Mouse (Mus musculus) myocyte (in vitro differentiated cells): ENCODE results near the gene Rxra. TPM values are rescaled to one million over a fixed set of nuclear protein-coding genes. Genes with fewer than 3 reads are reported as not detected.

Experiments
- H3K27me3 ChIP-seq: one replicate; pipeline ENCODE4 v1.6.1; 2011; ENCODE audit not compliant: control insufficient read depth, insufficient read depth, insufficient read length
- H3K36me3 ChIP-seq: one replicate; pipeline ENCODE4 v1.6.1; 2011; ENCODE audit not compliant: control insufficient read depth, insufficient read depth
- H3K4me2 ChIP-seq: one replicate; pipeline ENCODE4 v1.6.1; 2011; ENCODE audit warnings: low read depth, control low read depth
- H3K4me3 ChIP-seq: one replicate; pipeline ENCODE4 v1.5.1; 2011; ENCODE audit warnings: mild to moderate bottlenecking, control low read depth, moderate library complexity
- H3K79me2 ChIP-seq: one replicate; pipeline ENCODE4 v1.6.1; 2011; ENCODE audit not compliant: control insufficient read depth, insufficient read depth
- H3ac ChIP-seq: one replicate; pipeline ENCODE4 v1.6.1; 2011; ENCODE audit not compliant: control insufficient read depth, insufficient read length
- CEBPB ChIP-seq: IDR thresholded peaks from 2 replicates; pipeline ENCODE4 v1.6.1; 2011; ENCODE audit warnings: mild to moderate bottlenecking, moderate library complexity; ENCODE audit not compliant: poor library complexity, insufficient read depth, severe bottlenecking
- E2F4 ChIP-seq: IDR thresholded peaks from one replicate; pipeline ENCODE4 v1.6.1; 2011; ENCODE audit warnings: mild to moderate bottlenecking, control low read depth, moderate library complexity; ENCODE audit not compliant: insufficient read depth
- MAX ChIP-seq: IDR thresholded peaks from one replicate; pipeline ENCODE4 v1.6.1; 2011; ENCODE audit warnings: low read depth, mild to moderate bottlenecking, control low read depth
- MYOD1 ChIP-seq, 3 experiments: IDR thresholded peaks; one replicate each; pipeline ENCODE4 v1.6.1; 2011; ENCODE audit warnings: control low read depth in 2 of 3, low read depth in 2 of 3, mild to moderate bottlenecking in 2 of 3, moderate library complexity in 1 of 3; ENCODE audit not compliant: insufficient read length in 2 of 3, control insufficient read depth in 1 of 3
- MYOG ChIP-seq, 3 experiments: IDR thresholded peaks; one replicate each; pipeline ENCODE4 v1.6.1; 2011; ENCODE audit warnings: control low read depth in 2 of 3, low read depth in 2 of 3, mild to moderate bottlenecking in 2 of 3; ENCODE audit not compliant: insufficient read length in 2 of 3, control insufficient read depth in 1 of 3, insufficient read depth in 1 of 3
- POLR2A ChIP-seq: IDR thresholded peaks from one replicate; pipeline ENCODE4 v1.6.1; 2011; ENCODE audit warnings: low read depth, mild to moderate bottlenecking, control low read depth, moderate library complexity; ENCODE audit not compliant: insufficient read length
- POLR2AphosphoS2 ChIP-seq: IDR thresholded peaks from one replicate; pipeline ENCODE4 v1.6.1; 2011; ENCODE audit warnings: low read depth, control low read depth; ENCODE audit not compliant: insufficient read length
- REST ChIP-seq: IDR thresholded peaks from one replicate; pipeline ENCODE4 v1.6.1; 2011; ENCODE audit warnings: mild to moderate bottlenecking, control low read depth, moderate library complexity; ENCODE audit not compliant: insufficient read depth, insufficient read length
- SRF ChIP-seq: IDR thresholded peaks from one replicate; pipeline ENCODE4 v1.6.1; 2011; ENCODE audit warnings: low read depth; ENCODE audit not compliant: control insufficient read depth, insufficient read length
- TCF12 ChIP-seq: IDR thresholded peaks from one replicate; pipeline ENCODE4 v1.6.1; 2011; ENCODE audit warnings: mild to moderate bottlenecking, control low read depth; ENCODE audit not compliant: poor library complexity, insufficient read depth, severe bottlenecking
- TCF3 ChIP-seq: IDR thresholded peaks from one replicate; pipeline ENCODE4 v1.6.1; 2011; ENCODE audit warnings: low read depth, control low read depth; ENCODE audit not compliant: insufficient read length
- USF1 ChIP-seq: IDR thresholded peaks from one replicate; pipeline ENCODE4 v1.6.1; 2011; ENCODE audit warnings: low read depth, mild to moderate bottlenecking, control low read depth, moderate library complexity
- polyA plus RNA-seq: library from polyadenylated mRNA; unstranded; fragments of >200 nt; fragmentation: generic; extraction: Trizol; gene quantifications from one replicate; pipeline ENCODE4 v1.2.1, GENCODE M21; 2012; ENCODE audit warnings: missing spikeins

Gene Rxra
- polyA plus RNA-seq, 1 experiment = 22.0 TPM

GRCm38 (mm10) chr2:27764256-27764936 is 88.2 kb downstream of the Rxra start:
- no peak for TF ChIP-seq REST
- peak; percentile 27 for TF ChIP-seq POLR2AphosphoS2
- H3ac ChIP-seq = no peak overlapping the region
- H3K27me3 ChIP-seq = no peaks in the 10 kb centered on the region
- no peak overlapping the region for H3K4me3 ChIP-seq
- no peak overlapping the region for H3K4me2 ChIP-seq
- H3K36me3 ChIP-seq = no peaks in the 10 kb centered on the region
- H3K79me2 ChIP-seq = no peaks in the 10 kb centered on the region

GRCm38 (mm10) chr2:27764937-27765319 is 88.7 kb downstream of the Rxra start:
- no peak for TF ChIP-seq CEBPB
- no peak for TF ChIP-seq TCF12
- no peak for TF ChIP-seq MAX
- TF ChIP-seq REST = no peak
- no peak for TF ChIP-seq POLR2AphosphoS2
- no peak for TF ChIP-seq MYOD1 (IDR thresholded peaks at IDR 0.05; ENCODE audit: control insufficient read depth in 1 of 3, insufficient read length in 2 of 3, low read depth in 2 of 3)
- no peak for TF ChIP-seq USF1
- no peak for TF ChIP-seq TCF3
- no peak for TF ChIP-seq MYOG (IDR thresholded peaks at IDR 0.05; ENCODE audit: control insufficient read depth in 1 of 3, insufficient read depth in 1 of 3, insufficient read length in 2 of 3, low read depth in 2 of 3)
- TF ChIP-seq E2F4 = no peak
- TF ChIP-seq SRF = no peak
- no peak for TF ChIP-seq POLR2A
- Histone ChIP-seq H3K4me2 (no peak overlapping the region), H3K36me3 (no peaks in the 10 kb centered on the region), H3ac (no peak overlapping the region), H3K79me2 (no peaks in the 10 kb centered on the region), H3K4me3 (no peak overlapping the region), H3K27me3 (no peaks in the 10 kb centered on the region)

- Histone ChIP-seq H3ac (no peak overlapping the region), H3K4me3 (no peak overlapping the region), H3K27me3 (no peaks in the 10 kb centered on the region), H3K4me2 (no peak overlapping the region), H3K79me2 (no peaks in the 10 kb centered on the region), H3K36me3 (no peaks in the 10 kb centered on the region)
- no peak for TF ChIP-seq POLR2A
- peak in 1 of 3 experiments; percentile 11 for TF ChIP-seq MYOD1 (IDR thresholded peaks at IDR 0.05; ENCODE audit: control insufficient read depth in 1 of 3, insufficient read length in 2 of 3, low read depth in 2 of 3)
- no peak for TF ChIP-seq MYOG (IDR thresholded peaks at IDR 0.05; ENCODE audit: control insufficient read depth in 1 of 3, insufficient read depth in 1 of 3, insufficient read length in 2 of 3, low read depth in 2 of 3)
Observed at GRCm38 (mm10) chr2:27767773-27768172, 91.5 kb downstream of the Rxra start.

- Histone ChIP-seq H3K4me3 (no peak overlapping the region), H3K79me2 (no peaks in the 10 kb centered on the region), H3K27me3 (no peaks in the 10 kb centered on the region), H3ac (no peak overlapping the region), H3K4me2 (no peak overlapping the region), H3K36me3 (no peaks in the 10 kb centered on the region)
- no peak for TF ChIP-seq E2F4
- no peak for TF ChIP-seq USF1
- TF ChIP-seq POLR2AphosphoS2 = no peak
- no peak for TF ChIP-seq POLR2A
- no peak for TF ChIP-seq MAX
- TF ChIP-seq SRF = no peak
Observed at GRCm38 (mm10) chr2:27769701-27770100, 93.5 kb downstream of the Rxra start.

GRCm38 (mm10) chr2:27770205-27770604 is 94.0 kb downstream of the Rxra start:
- Histone ChIP-seq H3K79me2 (no peaks in the 10 kb centered on the region), H3K27me3 (no peaks in the 10 kb centered on the region), H3K4me2 (no peak overlapping the region), H3K4me3 (no peak overlapping the region), H3ac (no peak overlapping the region), H3K36me3 (no peaks in the 10 kb centered on the region)
- no peak for TF ChIP-seq CEBPB
- TF ChIP-seq MYOG (IDR thresholded peaks at IDR 0.05; ENCODE audit: control insufficient read depth in 1 of 3, insufficient read depth in 1 of 3, insufficient read length in 2 of 3, low read depth in 2 of 3) = no peak
- no peak for TF ChIP-seq POLR2AphosphoS2
- no peak for TF ChIP-seq E2F4
- no peak for TF ChIP-seq MYOD1 (IDR thresholded peaks at IDR 0.05; ENCODE audit: control insufficient read depth in 1 of 3, insufficient read length in 2 of 3, low read depth in 2 of 3)
- TF ChIP-seq TCF3 = no peak
- no peak for TF ChIP-seq POLR2A
